Mouse (Mus musculus) intestine, embryonic 15.5 days (tissue): ENCODE data around the gene Tsc22d1. TPM values are rescaled to one million over a fixed set of nuclear protein-coding genes. Genes with fewer than 3 reads are reported as not detected.

Experiments used
- ATAC-seq: fragments of 200-750 bp; cut with Nextera tagmentation; 2 replicates; pipeline ENCODE4 v1.8.0; 2017; ENCODE audit warnings: moderate TSS enrichment, moderate library complexity
- H3K27ac ChIP-seq: fragments of 300-500 bp; sonication (generic); 2 replicates; pipeline ENCODE4 v1.5.1; 2015; ENCODE audit warnings: mild to moderate bottlenecking, inconsistent platforms
- H3K27me3 ChIP-seq: fragments of 300-500 bp; sonication (generic); replicated peaks from 2 replicates; pipeline ENCODE4 v1.6.1; 2015; ENCODE audit warnings: inconsistent platforms
- H3K36me3 ChIP-seq: fragments of 300-500 bp; sonication (generic); 2 replicates; pipeline ENCODE4 v1.6.1; 2015; ENCODE audit warnings: inconsistent platforms
- H3K4me1 ChIP-seq: fragments of 300-500 bp; sonication (generic); replicated peaks from 2 replicates; pipeline ENCODE4 v1.6.1; 2015; ENCODE audit warnings: inconsistent platforms
- H3K4me2 ChIP-seq: fragments of 300-500 bp; sonication (generic); replicated peaks from 2 replicates; pipeline ENCODE4 v1.6.1; 2015; ENCODE audit warnings: mild to moderate bottlenecking, inconsistent platforms
- H3K4me3 ChIP-seq: fragments of 300-500 bp; sonication (generic); replicated peaks from 2 replicates; pipeline ENCODE4 v1.5.1; 2015; ENCODE audit warnings: inconsistent platforms
- H3K9ac ChIP-seq: fragments of 300-500 bp; sonication (generic); 2 replicates; pipeline ENCODE4 v1.6.1; 2015; ENCODE audit warnings: inconsistent platforms
- H3K9me3 ChIP-seq: fragments of 300-500 bp; sonication (generic); 2 replicates; pipeline ENCODE4 v1.6.1; 2016; ENCODE audit warnings: inconsistent platforms
- WGBS: fragments of 180-500 bp; shearing (Covaris S2); methylation state at CpG from one replicate; pipeline ENCODE4 v1.1.7; 2015; 5-methylcytosine and 5-hydroxymethylcytosine counted together
- polyA plus RNA-seq: library from polyadenylated mRNA; unstranded; fragments of >200 nt; fragmentation: Nextera tagmentation; extraction: Ambion mirVana; gene quantifications from 2 replicates; pipeline ENCODE4 v1.2.1, GENCODE M21; 2015

Gene Tsc22d1
- polyA plus RNA-seq, 1 experiment from 2014 or later = 386 TPM

DNA sequence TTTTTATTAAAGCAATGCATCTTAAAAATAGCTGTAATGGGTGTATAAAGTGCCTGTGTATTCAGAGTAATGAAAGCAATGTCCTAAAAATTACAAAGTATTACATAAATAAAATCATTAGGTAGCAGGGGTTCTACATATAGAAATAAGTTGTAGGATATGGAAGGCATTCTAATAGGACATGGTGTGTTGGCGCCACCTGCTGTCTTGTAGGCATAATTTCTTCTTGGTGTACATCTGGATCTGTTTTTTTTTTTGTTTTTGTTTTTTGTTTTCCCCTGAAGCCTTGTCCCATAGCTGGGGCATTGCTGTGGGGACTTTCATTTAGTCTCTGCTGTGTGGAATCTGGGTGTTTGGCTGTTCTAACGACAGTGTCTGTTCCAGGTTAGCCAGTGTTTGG, 58.6 kb downstream of the Tsc22d1 start:
- WGBS = 8% methylated on average over 2 of the region's 2 CpGs
- ATAC-seq = no peak
- Histone ChIP-seq H3K9me3 (no peaks in the 10 kb centered on the region), H3K27ac (no peak overlapping the region), H3K4me3 (no peak overlapping the region), H3K27me3 (no peaks in the 10 kb centered on the region), H3K4me2 (no peak overlapping the region), H3K36me3 (no peaks in the 10 kb centered on the region), H3K9ac (no peak overlapping the region), H3K4me1 (peaks cover 7% of the 10 kb centered on the region; the same call in 1 of the 2 replicates)

DNA sequence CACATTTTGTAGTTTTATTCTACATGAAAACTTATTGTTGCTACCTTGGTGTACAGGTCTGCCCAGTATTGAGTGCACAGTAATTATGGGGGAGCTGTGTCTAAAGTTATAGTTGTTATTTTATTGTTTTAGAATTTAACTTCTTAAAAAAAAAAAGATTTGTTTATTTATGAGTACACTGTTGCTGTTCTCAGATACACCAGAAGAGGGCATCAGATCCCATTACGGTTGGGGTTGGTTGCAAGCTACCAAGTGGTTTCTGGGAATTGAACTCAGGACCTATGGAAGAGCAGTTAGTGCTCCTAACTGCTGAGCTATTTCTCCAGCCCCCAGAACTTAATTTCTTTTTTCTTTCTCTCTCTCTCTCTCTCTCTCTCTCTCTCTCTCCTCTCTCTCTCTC, 59.4 kb downstream of the Tsc22d1 start:
- H3K4me1 ChIP-seq = peaks cover 9% of the 10 kb centered on the region; the same call in 1 of the 2 replicates
- no peak for ATAC-seq
- H3K9ac ChIP-seq = no peak overlapping the region

DNA sequence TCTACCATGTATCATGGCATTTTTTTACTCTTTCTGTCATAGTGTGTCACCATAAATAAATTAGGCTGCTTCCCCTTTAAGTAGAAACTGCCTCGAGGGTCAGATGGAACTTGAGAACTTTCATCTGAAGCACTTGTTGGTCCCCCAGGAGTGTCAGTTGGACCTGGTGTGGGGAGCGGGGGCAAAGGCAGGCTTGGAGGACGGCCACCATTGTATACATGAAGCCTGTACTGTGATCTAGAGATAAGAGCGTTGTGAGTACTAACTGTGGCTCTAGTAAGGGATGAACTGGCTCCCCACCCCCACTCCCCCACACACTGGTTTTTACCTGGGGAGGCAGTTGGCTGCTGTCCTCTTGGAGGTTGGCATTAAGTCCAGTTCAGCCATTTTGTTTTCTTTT, 62.0 kb downstream of the Tsc22d1 start:
- WGBS = 40% methylated on average over 4 of the region's 4 CpGs
- Histone ChIP-seq H3K9ac (no peak overlapping the region), H3K9me3 (no peaks in the 10 kb centered on the region), H3K27me3 (no peaks in the 10 kb centered on the region), H3K4me3 (no peak overlapping the region), H3K27ac (no peak overlapping the region), H3K4me1 (peaks cover 12% of the 10 kb centered on the region; the same call in 1 of the 2 replicates), H3K4me2 (no peak overlapping the region), H3K36me3 (no peaks in the 10 kb centered on the region)
- no peak for ATAC-seq

More for the DNA sequence above, 59.4 kb downstream of the Tsc22d1 start:
- Histone ChIP-seq H3K36me3 (no peaks in the 10 kb centered on the region), H3K27ac (no peak overlapping the region), H3K9me3 (no peaks in the 10 kb centered on the region), H3K4me3 (no peak overlapping the region), H3K4me2 (no peak overlapping the region), H3K27me3 (no peaks in the 10 kb centered on the region)
- 69% methylated on average over 1 of the region's 1 CpGs for WGBS

DNA sequence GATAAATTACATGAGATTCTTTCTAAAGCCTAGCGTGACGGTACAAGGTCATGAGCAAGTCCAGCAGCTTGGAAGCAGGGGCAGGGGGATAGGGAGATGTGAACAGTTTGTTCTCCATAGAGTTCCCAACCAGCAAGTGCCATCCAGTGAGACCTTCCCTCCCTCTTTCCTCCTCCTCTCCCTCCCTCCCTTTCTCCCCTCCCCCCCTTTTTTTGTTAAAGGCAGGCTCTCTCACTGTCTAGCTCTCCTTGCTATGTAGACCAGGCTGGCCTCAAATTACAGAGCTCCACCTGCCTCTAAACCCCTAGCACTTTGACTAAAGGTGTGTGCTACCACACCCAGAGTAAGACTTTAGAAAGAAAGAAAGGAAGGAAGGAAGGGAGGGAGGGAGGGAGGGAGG, 63.3 kb downstream of the Tsc22d1 start:
- Histone ChIP-seq H3K4me3 (no peak overlapping the region), H3K9ac (no peak overlapping the region), H3K27me3 (no peaks in the 10 kb centered on the region), H3K4me1 (peaks cover 12% of the 10 kb centered on the region; the same call in 1 of the 2 replicates), H3K27ac (no peak overlapping the region), H3K9me3 (no peaks in the 10 kb centered on the region), H3K4me2 (no peak overlapping the region), H3K36me3 (no peaks in the 10 kb centered on the region)
- ATAC-seq = no peak
- WGBS = 87% methylated on average over 2 of the region's 2 CpGs

DNA sequence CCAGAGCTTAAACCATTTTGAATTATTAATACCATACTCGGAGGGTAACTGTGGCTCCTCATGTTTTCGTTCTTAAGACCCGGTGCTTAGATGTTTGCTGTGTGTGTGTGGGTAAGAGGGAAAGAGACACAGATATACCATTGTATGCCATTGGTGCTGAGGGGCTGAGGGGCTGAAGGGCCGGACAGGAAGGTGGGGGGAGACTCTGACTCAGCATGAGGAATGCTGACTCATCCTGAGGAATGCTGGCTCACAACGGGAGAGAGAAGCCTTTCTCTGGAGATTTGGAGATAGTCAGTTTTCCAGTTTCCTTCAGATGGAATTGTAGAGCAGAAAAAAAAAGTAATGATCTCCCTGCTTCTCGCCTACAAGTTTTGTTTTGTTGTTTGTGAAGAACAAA, 63.9 kb downstream of the Tsc22d1 start:
- Histone ChIP-seq H3K4me3 (no peak overlapping the region), H3K9ac (no peak overlapping the region), H3K27ac (no peak overlapping the region), H3K36me3 (no peaks in the 10 kb centered on the region), H3K4me2 (no peak overlapping the region), H3K4me1 (peaks cover 12% of the 10 kb centered on the region; the same call in 1 of the 2 replicates), H3K27me3 (no peaks in the 10 kb centered on the region), H3K9me3 (no peaks in the 10 kb centered on the region)
- ATAC-seq = no peak
- WGBS = 43% methylated on average over 6 of the region's 6 CpGs

DNA sequence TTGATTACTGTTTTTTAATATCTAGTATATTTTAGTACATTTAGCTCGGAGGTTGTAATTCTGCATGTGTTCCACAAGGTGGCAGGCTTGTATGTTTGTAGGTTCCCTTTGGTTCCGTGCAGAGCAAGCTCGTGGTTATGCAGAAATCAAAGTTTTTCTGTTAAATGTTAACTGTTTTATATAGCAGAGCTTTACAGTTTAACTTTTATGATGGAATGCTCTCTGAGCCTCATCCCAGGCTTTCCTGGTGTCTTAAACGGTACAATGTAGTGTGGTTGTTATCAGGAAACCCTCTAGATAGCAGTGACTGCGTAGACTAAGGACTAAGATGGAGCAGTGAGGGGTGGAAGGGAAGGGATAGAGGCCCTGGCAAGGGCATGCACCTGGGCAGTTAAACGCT, 65.1 kb downstream of the Tsc22d1 start:
- Histone ChIP-seq H3K9ac (no peak overlapping the region), H3K9me3 (no peaks in the 10 kb centered on the region), H3K36me3 (no peaks in the 10 kb centered on the region), H3K4me2 (no peak overlapping the region), H3K4me3 (no peak overlapping the region), H3K4me1 (peaks cover 12% of the 10 kb centered on the region; the same call in 1 of the 2 replicates), H3K27ac (peak overlapping the region; percentile 51; the same call in 1 of the 2 replicates), H3K27me3 (no peaks in the 10 kb centered on the region)
- 16% methylated on average over 6 of the region's 6 CpGs for whole genome bisulfite sequencing
- ATAC-seq = peak; percentile 93

DNA sequence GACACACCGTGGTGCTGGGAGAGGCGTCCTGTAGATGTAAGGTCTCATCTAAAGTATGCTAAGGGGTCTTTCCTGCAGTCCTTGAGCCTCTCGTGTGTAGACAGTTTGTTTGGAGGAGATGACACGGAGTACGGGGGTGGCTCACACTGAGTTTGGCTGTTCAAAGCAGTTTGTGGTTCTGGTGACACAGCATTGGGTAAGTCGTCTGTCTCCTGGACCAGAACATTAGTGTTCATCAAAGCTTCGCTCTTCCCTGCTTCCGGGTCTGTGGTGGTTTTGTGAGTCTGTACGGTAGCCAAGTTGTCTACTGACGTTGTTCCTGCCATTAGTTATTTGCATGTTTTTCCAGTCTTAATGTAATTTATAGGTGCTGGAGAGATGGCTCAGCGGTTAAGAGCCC, 65.7 kb downstream of the Tsc22d1 start:
- Histone ChIP-seq H3K27ac (peak overlapping the region; percentile 51), H3K9me3 (no peaks in the 10 kb centered on the region), H3K36me3 (no peaks in the 10 kb centered on the region), H3K4me1 (peaks cover 12% of the 10 kb centered on the region; the same call in 1 of the 2 replicates), H3K4me3 (no peak overlapping the region), H3K9ac (no peak overlapping the region), H3K27me3 (no peaks in the 10 kb centered on the region), H3K4me2 (no peak overlapping the region)
- WGBS = 77% methylated on average over 11 of the region's 11 CpGs
- ATAC-seq = peak; percentile 24; the same call in 1 of the 2 replicates

DNA sequence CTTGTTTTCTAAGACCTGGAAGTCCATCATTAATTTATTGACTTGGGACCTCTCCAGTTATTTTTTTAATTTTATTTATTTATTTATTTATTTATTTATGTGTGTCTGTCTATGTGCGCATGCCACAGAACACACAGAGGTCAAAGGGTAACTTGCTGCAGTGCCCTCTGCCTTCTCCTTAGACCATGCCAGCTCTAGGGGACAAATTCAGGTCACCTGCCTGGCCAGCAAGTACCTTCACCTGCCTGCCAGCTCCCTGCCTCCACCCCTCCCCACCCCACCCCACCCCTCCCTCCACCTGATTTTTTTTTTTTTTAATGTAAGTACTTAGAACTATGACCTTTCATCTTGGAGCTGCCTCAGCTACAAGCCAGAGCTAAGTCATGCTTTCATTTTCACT, 68.9 kb downstream of the Tsc22d1 start:
- no peaks in the 10 kb centered on the region for H3K9me3 ChIP-seq
- H3K9ac ChIP-seq = no peak overlapping the region
- H3K36me3 ChIP-seq = no peaks in the 10 kb centered on the region
- no peak for ATAC-seq
- H3K27me3 ChIP-seq = no peaks in the 10 kb centered on the region
- H3K27ac ChIP-seq = no peak overlapping the region
- H3K4me1 ChIP-seq = peaks cover 19% of the 10 kb centered on the region
- no peak overlapping the region for H3K4me3 ChIP-seq
- no peak overlapping the region for H3K4me2 ChIP-seq
- WGBS = 96% methylated on average over 1 of the region's 1 CpGs

DNA sequence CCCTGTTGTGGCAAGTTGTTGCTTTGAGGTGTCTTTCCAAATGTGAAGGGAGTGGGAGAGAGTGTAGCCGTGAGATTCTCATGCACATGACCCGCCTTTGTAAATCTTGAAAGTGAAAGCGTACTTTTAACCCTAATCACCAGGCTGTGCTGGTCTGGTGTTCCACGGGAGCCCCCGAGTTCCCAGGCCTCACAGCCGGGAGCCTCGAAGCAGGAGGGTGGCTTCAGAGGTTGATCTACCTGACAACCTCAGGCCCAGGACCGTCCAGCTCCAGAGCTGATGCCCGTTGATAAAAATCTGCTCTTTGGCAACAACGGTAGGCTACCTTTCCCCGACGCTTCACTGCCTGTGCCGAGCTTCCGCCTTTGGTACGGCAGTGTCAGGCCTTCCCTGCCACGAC, 72.8 kb downstream of the Tsc22d1 start:
- Histone ChIP-seq H3K4me2 (no peak overlapping the region), H3K9me3 (no peaks in the 10 kb centered on the region), H3K27ac (no peak overlapping the region), H3K36me3 (no peaks in the 10 kb centered on the region), H3K4me3 (no peak overlapping the region), H3K9ac (no peak overlapping the region), H3K4me1 (peaks cover 14% of the 10 kb centered on the region), H3K27me3 (no peaks in the 10 kb centered on the region)
- ATAC-seq = peak; percentile 50; the same call in 1 of the 2 replicates
- 73% methylated on average over 16 of the region's 16 CpGs for WGBS

DNA sequence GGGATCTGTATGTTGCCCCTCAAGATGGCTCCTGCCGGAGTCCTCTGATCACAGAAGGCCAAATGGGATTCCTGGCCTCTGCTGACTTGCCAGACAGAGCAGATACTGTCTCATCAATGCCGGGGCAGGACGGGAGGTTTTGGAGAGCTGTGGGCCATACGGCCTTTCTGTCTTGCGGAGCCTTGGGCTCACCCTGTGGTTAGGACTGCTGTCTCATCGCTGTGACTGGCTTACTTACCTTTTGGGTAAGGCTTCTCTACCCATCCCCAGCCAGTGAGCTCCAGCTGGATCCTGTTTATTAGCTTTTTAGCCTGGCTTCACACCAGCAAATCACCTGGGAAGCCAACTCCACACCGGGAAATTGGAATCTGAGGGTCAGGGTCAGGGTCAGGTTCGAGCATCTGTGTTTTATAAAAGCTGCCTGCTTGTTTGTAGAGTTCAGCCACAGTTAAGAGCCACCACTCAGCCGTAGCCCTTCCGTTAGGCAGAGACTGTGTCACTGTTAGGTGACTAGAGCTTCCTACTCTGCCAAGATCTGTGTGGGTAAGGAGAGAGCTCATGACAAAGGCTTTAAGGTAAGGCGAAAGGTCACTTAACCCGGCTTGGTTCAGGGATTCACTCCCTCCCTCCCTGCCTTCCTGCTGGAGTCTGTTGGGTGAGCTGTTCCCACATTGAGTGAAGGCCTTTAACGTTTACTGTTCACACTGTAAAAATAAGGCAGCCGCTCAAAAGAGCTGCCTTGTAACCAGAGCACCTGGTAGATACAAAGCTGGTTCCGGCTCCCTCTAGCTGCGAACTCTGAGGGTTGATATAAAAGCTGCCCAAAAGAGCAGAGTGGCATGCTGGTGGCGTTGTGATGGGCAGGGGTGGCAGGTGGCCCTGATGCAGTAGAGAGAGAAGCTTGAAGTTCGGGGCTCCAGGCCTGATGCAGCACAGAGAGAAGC, 73.6 kb downstream of the Tsc22d1 start:
- Histone ChIP-seq H3K9me3 (no peaks in the 10 kb centered on the region), H3K36me3 (no peaks in the 10 kb centered on the region), H3K4me2 (no peak overlapping the region), H3K27me3 (no peaks in the 10 kb centered on the region), H3K4me3 (no peak overlapping the region), H3K9ac (no peak overlapping the region), H3K27ac (no peak overlapping the region), H3K4me1 (peaks cover 14% of the 10 kb centered on the region)
- no peak for ATAC-seq
- 56% methylated on average over 18 of the region's 18 CpGs for WGBS

DNA sequence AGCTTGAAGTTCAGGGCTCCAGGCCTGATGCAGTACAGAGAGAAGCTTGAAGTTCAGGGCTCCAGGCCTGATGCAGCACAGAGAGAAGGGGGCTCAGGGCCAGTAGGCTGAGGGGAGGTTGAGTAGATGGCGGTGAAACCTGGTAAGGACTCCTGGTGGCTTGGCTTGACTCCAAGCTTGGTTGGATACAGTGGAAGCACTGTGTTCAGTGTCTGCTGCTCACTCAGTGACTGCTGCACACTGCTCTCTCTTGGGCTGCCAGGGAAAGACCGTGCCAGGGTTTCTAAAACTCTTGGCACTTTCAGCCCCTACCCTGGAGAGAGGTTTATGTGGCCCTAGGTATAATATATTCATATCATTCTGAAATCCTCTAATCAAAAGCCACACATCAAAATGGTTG, 74.4 kb downstream of the Tsc22d1 start:
- no peaks in the 10 kb centered on the region for H3K27me3 ChIP-seq
- H3K9me3 ChIP-seq = no peaks in the 10 kb centered on the region
- H3K4me2 ChIP-seq = no peak overlapping the region
- WGBS = 75% methylated on average over 2 of the region's 2 CpGs
- H3K4me3 ChIP-seq = no peak overlapping the region
- H3K4me1 ChIP-seq = peaks cover 14% of the 10 kb centered on the region
- ATAC-seq = no peak
- no peak overlapping the region for H3K9ac ChIP-seq
- no peaks in the 10 kb centered on the region for H3K36me3 ChIP-seq
- H3K27ac ChIP-seq = no peak overlapping the region

DNA sequence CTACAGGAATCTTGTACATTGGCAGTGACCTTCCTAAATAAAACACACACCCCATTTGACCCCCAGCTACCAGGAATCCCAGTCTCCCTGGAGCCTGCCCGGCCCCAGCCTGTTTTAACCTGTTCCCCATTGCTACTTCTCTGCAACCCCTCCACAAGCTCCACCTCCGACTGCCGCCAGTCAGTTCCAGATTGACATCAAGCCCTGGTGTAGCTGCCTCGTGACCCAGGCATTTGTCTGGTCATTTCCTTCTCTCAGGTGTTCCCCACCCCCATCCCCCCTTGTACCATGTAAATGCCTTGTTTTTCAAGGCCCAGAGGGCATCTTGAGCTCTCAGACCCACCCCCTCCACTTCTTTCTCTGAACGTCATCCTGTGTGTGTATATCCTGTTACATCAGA, 80.3 kb downstream of the Tsc22d1 start:
- no peak for ATAC-seq
- Histone ChIP-seq H3K4me1 (peaks cover 2% of the 10 kb centered on the region; the same call in 1 of the 2 replicates), H3K9me3 (no peaks in the 10 kb centered on the region), H3K27me3 (no peaks in the 10 kb centered on the region), H3K36me3 (no peaks in the 10 kb centered on the region), H3K27ac (no peak overlapping the region), H3K9ac (no peak overlapping the region), H3K4me3 (no peak overlapping the region), H3K4me2 (no peak overlapping the region)
- 54% methylated on average over 5 of the region's 5 CpGs for WGBS

DNA sequence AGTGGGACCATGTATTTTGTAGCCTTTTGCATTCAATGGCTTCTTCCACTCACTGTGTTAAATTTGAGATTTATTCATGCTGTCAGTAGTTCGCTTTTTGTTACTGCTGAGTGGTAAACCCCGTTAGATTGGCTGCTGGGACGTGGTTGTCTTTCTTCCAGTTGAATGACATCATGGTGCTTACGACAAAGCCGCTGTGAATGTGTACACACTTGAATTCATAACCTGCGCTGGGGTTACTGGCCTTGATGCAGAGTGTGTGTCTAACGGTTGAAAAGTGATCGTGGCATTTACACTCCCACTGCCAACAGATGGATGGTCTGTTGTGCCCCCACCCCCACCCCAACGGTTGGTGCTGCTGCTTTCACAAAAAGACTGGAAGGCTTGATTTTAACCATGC, 82.4 kb downstream of the Tsc22d1 start:
- Histone ChIP-seq H3K4me2 (no peak overlapping the region), H3K36me3 (no peaks in the 10 kb centered on the region), H3K9me3 (no peaks in the 10 kb centered on the region), H3K27me3 (no peaks in the 10 kb centered on the region), H3K4me3 (no peak overlapping the region), H3K9ac (no peak overlapping the region), H3K4me1 (peaks cover 7% of the 10 kb centered on the region; the same call in 1 of the 2 replicates), H3K27ac (no peak overlapping the region)
- ATAC-seq = no peak
- WGBS = 77% methylated on average over 9 of the region's 9 CpGs
